Comparison of ENCODE assay signal across 16 mouse cellular contexts in genomic region chr1:36280938-36281337, GRCm38 (mm10).
"Had no signal": no experiment of that assay in that cellular context is flagged by ENCODE, and none has a peak within 500 bp of the region (broad histone marks: within the 10 kb centered on the region; RNA-seq: fewer than 3 reads in every experiment).

No protein-coding gene starts in this region.

- H3K4me2 ChIP-seq: lung, embryonic 14.5 days; midbrain, embryonic 12.5 days; neural tube, embryonic 13.5 days; neural tube, embryonic 15.5 days; stomach, embryonic 15.5 days had no signal

- H3K9me3 ChIP-seq: midbrain, embryonic 10.5 days; midbrain, embryonic 12.5 days; neural tube, embryonic 13.5 days; neural tube, embryonic 15.5 days; stomach, embryonic 15.5 days had no signal

- H3K4me3 ChIP-seq: midbrain, embryonic 10.5 days; midbrain, embryonic 12.5 days; myocyte; neural tube, embryonic 13.5 days; neural tube, embryonic 15.5 days; stomach, embryonic 15.5 days had no signal

- ATAC-seq: midbrain, embryonic 16.5 days had no signal

- H3K36me3 ChIP-seq: midbrain, embryonic 10.5 days; midbrain, embryonic 12.5 days; neural tube, embryonic 13.5 days; neural tube, embryonic 15.5 days; stomach, embryonic 15.5 days had no signal

- H3K4me1 ChIP-seq: midbrain, embryonic 10.5 days; midbrain, embryonic 12.5 days; neural tube, embryonic 13.5 days; neural tube, embryonic 15.5 days; stomach, embryonic 15.5 days had no signal

- H3K27me3 ChIP-seq: midbrain, embryonic 12.5 days; neural tube, embryonic 13.5 days; neural tube, embryonic 15.5 days; stomach, embryonic 15.5 days had no signal

- DNase-seq: lung, adult 18-20 months; lung, embryonic 14.5 days; lung, postnatal 10 days; lung, postnatal 4 days; midbrain, embryonic 14.5 days; right cerebral cortex, postnatal 14 days; thymus, adult 18-20 months; thymus, postnatal 14 days; thymus, postnatal 36 days had no signal

- H3K27ac ChIP-seq: midbrain, embryonic 10.5 days; midbrain, embryonic 12.5 days; neural tube, embryonic 13.5 days; neural tube, embryonic 15.5 days; stomach, embryonic 15.5 days had no signal

- H3K9ac ChIP-seq: lung, embryonic 14.5 days; midbrain, embryonic 12.5 days; neural tube, embryonic 13.5 days; neural tube, embryonic 15.5 days; stomach, embryonic 15.5 days had no signal
